Mouse (Mus musculus) intestine, embryonic 15.5 days (tissue): ENCODE results near the gene Gabbr2. TPM values are rescaled to one million over a fixed set of nuclear protein-coding genes. Genes with fewer than 3 reads are reported as not detected.

Experiments
- ATAC-seq: fragments of 200-750 bp; cut with Nextera tagmentation; 2 replicates; pipeline ENCODE4 v1.8.0; 2017; ENCODE audit warnings: moderate TSS enrichment, moderate library complexity
- H3K27ac ChIP-seq: fragments of 300-500 bp; sonication (generic); 2 replicates; pipeline ENCODE4 v1.5.1; 2015; ENCODE audit warnings: mild to moderate bottlenecking, inconsistent platforms
- H3K27me3 ChIP-seq: fragments of 300-500 bp; sonication (generic); replicated peaks from 2 replicates; pipeline ENCODE4 v1.6.1; 2015; ENCODE audit warnings: inconsistent platforms
- H3K36me3 ChIP-seq: fragments of 300-500 bp; sonication (generic); 2 replicates; pipeline ENCODE4 v1.6.1; 2015; ENCODE audit warnings: inconsistent platforms
- H3K4me1 ChIP-seq: fragments of 300-500 bp; sonication (generic); replicated peaks from 2 replicates; pipeline ENCODE4 v1.6.1; 2015; ENCODE audit warnings: inconsistent platforms
- H3K4me2 ChIP-seq: fragments of 300-500 bp; sonication (generic); replicated peaks from 2 replicates; pipeline ENCODE4 v1.6.1; 2015; ENCODE audit warnings: mild to moderate bottlenecking, inconsistent platforms
- H3K4me3 ChIP-seq: fragments of 300-500 bp; sonication (generic); replicated peaks from 2 replicates; pipeline ENCODE4 v1.5.1; 2015; ENCODE audit warnings: inconsistent platforms
- H3K9ac ChIP-seq: fragments of 300-500 bp; sonication (generic); 2 replicates; pipeline ENCODE4 v1.6.1; 2015; ENCODE audit warnings: inconsistent platforms
- H3K9me3 ChIP-seq: fragments of 300-500 bp; sonication (generic); 2 replicates; pipeline ENCODE4 v1.6.1; 2016; ENCODE audit warnings: inconsistent platforms
- WGBS: fragments of 180-500 bp; shearing (Covaris S2); methylation state at CpG from one replicate; pipeline ENCODE4 v1.1.7; 2015; 5-methylcytosine and 5-hydroxymethylcytosine counted together
- polyA plus RNA-seq: library from polyadenylated mRNA; unstranded; fragments of >200 nt; fragmentation: Nextera tagmentation; extraction: Ambion mirVana; gene quantifications from 2 replicates; pipeline ENCODE4 v1.2.1, GENCODE M21; 2015

Gene Gabbr2
- polyA plus RNA-seq, 1 experiment from 2014 or later: 0.15 TPM

GRCm38 (mm10) chr4:46759838-46760237 lies 231.8 kb downstream of the Gabbr2 start:
- H3K4me3 ChIP-seq: no peak overlapping the region
- H3K27ac ChIP-seq: no peak overlapping the region
- peaks cover 4% of the 10 kb centered on the region for H3K4me1 ChIP-seq
- 82% methylated on average over 1 of the region's 1 CpGs for WGBS
- H3K27me3 ChIP-seq: no peaks in the 10 kb centered on the region
- no peaks in the 10 kb centered on the region for H3K9me3 ChIP-seq
- no peak overlapping the region for H3K9ac ChIP-seq
- no peak for ATAC-seq
- H3K36me3 ChIP-seq: no peaks in the 10 kb centered on the region
- H3K4me2 ChIP-seq: no peak overlapping the region

- no peaks in the 10 kb centered on the region for H3K9me3 ChIP-seq
- H3K4me3 ChIP-seq: no peak overlapping the region
- H3K4me2 ChIP-seq: no peak overlapping the region
- no peak overlapping the region for H3K9ac ChIP-seq
- no peak for ATAC-seq
- 67% methylated on average over 7 of the region's 7 CpGs for WGBS
- H3K36me3 ChIP-seq: no peaks in the 10 kb centered on the region
- no peaks in the 10 kb centered on the region for H3K27me3 ChIP-seq
- H3K27ac ChIP-seq: no peak overlapping the region
- H3K4me1 ChIP-seq: peaks cover 4% of the 10 kb centered on the region
These were observed 233.2 kb downstream of the Gabbr2 start for GRCm38 (mm10) chr4:46758340-46759041.

DNA sequence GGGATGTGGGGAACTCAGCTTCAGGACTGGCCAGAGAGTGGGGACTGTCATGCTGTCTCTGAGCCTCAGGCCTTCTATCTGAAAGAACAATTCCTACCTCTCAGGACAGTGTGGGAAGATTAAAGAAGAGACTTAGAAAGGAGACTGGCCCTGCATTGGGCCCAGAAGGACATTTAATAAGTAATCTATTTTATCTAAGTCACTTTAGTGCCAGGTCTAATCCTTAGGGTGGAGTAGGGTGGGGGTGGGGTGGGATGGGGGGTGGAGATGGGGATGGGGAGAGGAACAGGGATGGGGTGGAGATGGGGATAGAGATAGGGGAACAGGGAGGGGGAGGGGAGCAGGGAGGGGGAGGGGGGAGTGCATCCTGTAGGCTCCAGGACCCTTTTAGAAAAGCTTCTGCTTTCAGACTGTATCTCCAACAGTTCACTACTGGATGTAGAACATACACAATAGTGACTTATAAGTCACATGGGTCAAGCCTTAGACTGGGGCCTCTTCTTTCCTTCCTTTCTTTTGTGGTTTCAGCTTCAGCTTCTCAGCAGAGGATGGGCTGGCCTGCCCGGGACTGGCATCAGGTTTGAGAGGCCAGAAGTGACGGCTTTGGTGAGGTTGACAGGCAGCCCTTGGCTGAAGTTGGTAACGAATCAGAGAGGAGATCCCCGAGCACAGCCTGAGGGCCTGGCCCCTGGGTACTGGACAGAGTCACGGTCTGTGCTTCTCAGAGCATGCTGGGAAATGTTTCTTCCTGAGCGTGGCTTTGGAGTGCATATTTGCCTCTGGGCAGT lies 237.1 kb downstream of the Gabbr2 start:
- Histone ChIP-seq H3K4me3 (no peak overlapping the region), H3K9ac (no peak overlapping the region), H3K9me3 (no peaks in the 10 kb centered on the region), H3K4me1 (peaks cover 4% of the 10 kb centered on the region), H3K36me3 (no peaks in the 10 kb centered on the region), H3K4me2 (no peak overlapping the region), H3K27me3 (no peaks in the 10 kb centered on the region), H3K27ac (peak overlapping the region; percentile 40; the same call in 1 of the 2 replicates)
- ATAC-seq: peak; percentile 85
- 28% methylated on average over 6 of the region's 6 CpGs for whole genome bisulfite sequencing

GRCm38 (mm10) chr4:46752306-46752705 lies 239.4 kb downstream of the Gabbr2 start:
- no peak overlapping the region for H3K4me2 ChIP-seq
- no peaks in the 10 kb centered on the region for H3K36me3 ChIP-seq
- no peak for ATAC-seq
- no peaks in the 10 kb centered on the region for H3K27me3 ChIP-seq
- no peak overlapping the region for H3K4me3 ChIP-seq
- peaks cover 4% of the 10 kb centered on the region for H3K4me1 ChIP-seq
- 71% methylated on average over 4 of the region's 4 CpGs for WGBS
- no peak overlapping the region for H3K27ac ChIP-seq
- H3K9ac ChIP-seq: no peak overlapping the region
- H3K9me3 ChIP-seq: no peaks in the 10 kb centered on the region

GRCm38 (mm10) chr4:46749015-46749414 lies 242.7 kb downstream of the Gabbr2 start:
- 76% methylated on average over 8 of the region's 8 CpGs for WGBS
- H3K9ac ChIP-seq: no peak overlapping the region
- H3K27me3 ChIP-seq: no peaks in the 10 kb centered on the region
- no peaks in the 10 kb centered on the region for H3K9me3 ChIP-seq
- no peak overlapping the region for H3K4me2 ChIP-seq
- H3K27ac ChIP-seq: no peak overlapping the region
- no peaks in the 10 kb centered on the region for H3K4me1 ChIP-seq
- ATAC-seq: no peak
- H3K36me3 ChIP-seq: no peaks in the 10 kb centered on the region
- H3K4me3 ChIP-seq: no peak overlapping the region

DNA sequence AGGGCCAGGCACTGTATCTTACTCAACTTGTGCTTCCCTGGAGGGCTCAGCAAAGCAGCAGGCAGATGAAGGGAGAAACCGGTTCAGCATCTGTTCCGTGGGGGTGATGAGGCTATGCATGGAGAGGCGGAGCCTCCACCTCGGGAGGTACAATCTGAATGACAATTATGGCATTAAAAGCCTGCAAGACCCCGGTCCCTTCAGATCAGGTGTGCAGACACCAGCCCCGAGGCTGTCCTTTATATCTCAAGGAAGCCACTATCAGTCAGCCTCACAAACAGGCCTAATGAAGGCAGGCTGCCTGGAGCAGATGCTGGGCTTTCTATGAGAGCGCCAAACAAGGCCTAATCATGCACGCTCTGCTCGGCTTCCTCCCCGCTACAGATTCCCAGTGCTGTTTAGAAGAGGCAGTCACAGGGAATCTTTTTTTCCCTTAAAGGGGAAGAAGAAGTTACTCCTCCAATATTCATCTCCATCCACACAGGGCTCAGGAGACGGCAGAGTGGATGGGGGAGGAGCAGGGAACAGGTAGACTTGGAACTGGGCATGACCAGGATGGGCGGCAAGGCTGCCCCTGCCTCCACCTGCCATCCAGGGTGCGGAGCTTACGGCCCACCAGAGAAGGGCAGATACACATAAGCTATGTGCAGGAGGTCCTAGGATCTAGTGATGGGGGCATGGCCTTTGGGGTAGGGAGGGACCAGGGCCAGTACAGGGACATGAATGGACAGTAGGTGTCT lies 244.5 kb downstream of the Gabbr2 start:
- Histone ChIP-seq H3K36me3 (no peaks in the 10 kb centered on the region), H3K27me3 (no peaks in the 10 kb centered on the region), H3K9me3 (no peaks in the 10 kb centered on the region), H3K4me3 (no peak overlapping the region), H3K9ac (no peak overlapping the region), H3K4me2 (no peak overlapping the region), H3K4me1 (no peaks in the 10 kb centered on the region), H3K27ac (no peak overlapping the region)
- WGBS: 39% methylated on average over 14 of the region's 14 CpGs
- no peak for ATAC-seq

DNA sequence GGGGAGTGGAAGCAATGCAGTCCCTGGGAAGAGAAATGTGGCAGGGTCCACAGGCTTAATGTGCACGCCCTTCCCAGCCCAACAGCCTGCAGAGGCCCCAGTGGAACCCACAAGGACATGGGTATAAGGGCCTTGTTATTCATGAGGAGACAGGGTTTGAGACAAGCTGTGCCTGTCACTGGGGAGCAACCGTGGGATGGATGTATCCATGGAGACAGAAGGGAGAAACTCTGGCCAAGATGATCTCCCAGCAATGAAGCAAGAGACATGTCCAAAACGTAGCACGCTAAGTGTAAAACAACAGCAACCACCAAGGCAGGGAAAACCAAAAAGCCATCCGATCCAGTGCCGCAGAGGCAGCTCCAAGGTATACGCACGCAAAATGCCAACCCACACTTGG lies 246.1 kb downstream of the Gabbr2 start:
- H3K4me2 ChIP-seq: no peak overlapping the region
- no peak overlapping the region for H3K4me3 ChIP-seq
- no peak overlapping the region for H3K9ac ChIP-seq
- no peaks in the 10 kb centered on the region for H3K27me3 ChIP-seq
- WGBS: 91% methylated on average over 8 of the region's 8 CpGs
- no peak for ATAC-seq
- no peaks in the 10 kb centered on the region for H3K9me3 ChIP-seq
- H3K36me3 ChIP-seq: no peaks in the 10 kb centered on the region
- no peak overlapping the region for H3K27ac ChIP-seq
- no peaks in the 10 kb centered on the region for H3K4me1 ChIP-seq

DNA sequence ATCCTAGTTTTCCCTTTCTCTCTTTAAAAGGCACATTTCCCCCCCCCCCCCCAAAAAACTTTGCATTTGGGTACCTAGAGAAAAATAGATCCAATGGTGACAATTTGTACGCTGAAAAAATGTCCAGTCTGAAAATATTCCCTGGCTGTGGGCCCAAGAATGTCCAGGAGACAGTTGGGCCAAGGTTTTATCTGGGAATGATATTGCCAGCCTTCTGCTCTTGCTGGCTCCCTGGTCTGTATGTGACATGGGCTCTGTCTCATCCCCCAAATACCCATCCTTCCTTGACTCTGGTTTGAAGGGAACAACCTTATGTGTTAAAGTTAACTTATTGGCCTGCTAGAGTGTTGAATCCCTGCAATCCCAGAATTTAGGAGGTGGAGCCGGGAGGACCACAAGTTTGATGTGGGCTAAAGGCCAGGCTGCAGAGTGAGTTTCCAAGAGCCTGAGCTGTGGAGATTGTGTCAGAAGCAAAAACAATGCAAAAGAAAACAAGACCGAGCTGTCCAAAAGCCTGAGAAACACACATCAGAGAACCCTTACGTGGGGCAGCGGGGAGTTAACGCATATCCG lies 247.0 kb downstream of the Gabbr2 start:
- Histone ChIP-seq H3K9me3 (no peaks in the 10 kb centered on the region), H3K4me2 (no peak overlapping the region), H3K4me3 (no peak overlapping the region), H3K27me3 (no peaks in the 10 kb centered on the region), H3K27ac (no peak overlapping the region), H3K4me1 (no peaks in the 10 kb centered on the region), H3K36me3 (no peaks in the 10 kb centered on the region), H3K9ac (no peak overlapping the region)
- 81% methylated on average over 7 of the region's 7 CpGs for WGBS
- no peak for ATAC-seq

DNA sequence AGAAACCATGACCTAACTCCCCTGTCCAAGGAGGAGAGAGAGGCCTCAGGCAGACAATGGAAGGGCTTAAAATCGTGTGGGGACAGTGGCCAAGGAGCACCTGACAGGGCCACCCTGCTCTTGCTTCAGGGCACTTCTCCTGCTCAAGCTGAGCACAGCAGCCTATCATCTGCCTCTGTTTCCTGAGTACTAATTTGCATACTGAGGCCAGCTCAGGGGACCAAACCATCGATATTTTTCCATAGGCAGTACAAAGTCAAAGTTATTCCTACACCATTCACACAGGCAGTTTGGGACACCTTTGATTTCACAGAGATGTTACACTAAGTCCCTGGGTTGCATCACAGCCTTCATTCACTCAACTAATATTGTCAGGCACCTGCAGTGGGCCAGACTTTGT lies 249.1 kb downstream of the Gabbr2 start:
- no peaks in the 10 kb centered on the region for H3K36me3 ChIP-seq
- no peak overlapping the region for H3K4me3 ChIP-seq
- H3K27me3 ChIP-seq: no peaks in the 10 kb centered on the region
- H3K4me1 ChIP-seq: no peaks in the 10 kb centered on the region
- no peak overlapping the region for H3K4me2 ChIP-seq
- no peak for ATAC-seq
- 30% methylated on average over 2 of the region's 2 CpGs for WGBS
- no peak overlapping the region for H3K27ac ChIP-seq
- H3K9ac ChIP-seq: no peak overlapping the region
- no peaks in the 10 kb centered on the region for H3K9me3 ChIP-seq

DNA sequence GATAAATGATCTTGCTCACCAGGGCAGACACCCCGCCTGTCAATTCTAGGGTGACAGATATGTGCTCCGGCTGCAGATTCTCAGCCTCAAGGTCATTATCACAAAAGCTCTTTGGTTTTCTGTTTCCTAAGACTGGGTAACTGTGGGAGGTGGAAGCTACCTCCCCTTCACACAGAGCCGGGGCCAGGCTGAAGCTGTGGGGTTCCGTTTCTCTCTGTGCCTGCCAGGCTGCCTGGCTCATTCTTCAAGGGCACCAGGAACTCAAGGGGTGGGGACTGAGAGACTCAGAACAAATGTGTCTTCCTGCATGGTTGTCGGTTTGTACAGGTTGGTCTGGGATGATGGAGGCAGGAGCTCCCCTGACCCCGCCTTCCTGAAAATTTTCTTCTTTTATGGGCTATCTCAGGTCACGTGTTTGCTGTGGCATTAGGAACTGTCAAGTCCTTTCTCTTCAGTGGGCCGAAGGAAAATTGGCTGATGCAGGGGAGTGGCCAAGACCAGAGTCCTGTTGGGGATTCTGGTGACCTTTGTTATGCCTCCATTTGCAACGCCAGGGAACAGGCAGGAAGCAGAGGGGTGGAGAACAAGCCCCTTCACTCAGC lies 254.7 kb downstream of the Gabbr2 start:
- Histone ChIP-seq H3K36me3 (no peaks in the 10 kb centered on the region), H3K9me3 (no peaks in the 10 kb centered on the region), H3K27ac (no peak overlapping the region), H3K4me1 (no peaks in the 10 kb centered on the region), H3K9ac (no peak overlapping the region), H3K4me2 (no peak overlapping the region), H3K27me3 (no peaks in the 10 kb centered on the region), H3K4me3 (no peak overlapping the region)
- ATAC-seq: no peak
- WGBS: 39% methylated on average over 9 of the region's 9 CpGs

DNA sequence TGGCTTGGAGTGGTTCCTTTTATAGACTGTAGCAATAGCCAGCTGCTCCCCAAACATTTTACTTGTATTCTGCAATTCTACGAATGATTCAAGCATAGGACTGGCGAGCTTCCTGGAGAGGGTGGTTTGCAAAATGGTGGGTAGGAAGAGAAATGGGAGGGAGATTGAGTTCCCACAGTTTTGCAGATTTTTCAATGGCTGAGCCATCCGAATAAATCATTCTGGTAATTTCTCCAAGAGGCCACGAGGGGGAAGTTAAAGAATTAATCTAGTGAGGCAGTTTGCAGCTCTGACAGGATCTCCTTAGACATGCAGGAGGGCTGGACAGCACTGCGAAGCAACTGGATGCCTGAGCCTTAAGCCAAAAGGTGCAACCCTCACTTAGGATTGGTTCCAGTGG lies 256.8 kb downstream of the Gabbr2 start:
- H3K4me1 ChIP-seq: no peaks in the 10 kb centered on the region
- H3K9ac ChIP-seq: no peak overlapping the region
- H3K36me3 ChIP-seq: no peaks in the 10 kb centered on the region
- H3K4me3 ChIP-seq: no peak overlapping the region
- 46% methylated on average over 5 of the region's 5 CpGs for WGBS
- ATAC-seq: no peak
- no peak overlapping the region for H3K4me2 ChIP-seq
- no peaks in the 10 kb centered on the region for H3K27me3 ChIP-seq
- H3K9me3 ChIP-seq: no peaks in the 10 kb centered on the region
- H3K27ac ChIP-seq: no peak overlapping the region

- Histone ChIP-seq H3K9ac (no peak overlapping the region), H3K9me3 (no peaks in the 10 kb centered on the region), H3K4me3 (no peak overlapping the region), H3K4me1 (no peaks in the 10 kb centered on the region), H3K36me3 (no peaks in the 10 kb centered on the region), H3K4me2 (no peak overlapping the region), H3K27me3 (peaks cover 2% of the 10 kb centered on the region; the same call in 1 of the 2 replicates), H3K27ac (no peak overlapping the region)
- 25% methylated on average over 8 of the region's 8 CpGs for WGBS
- ATAC-seq: no peak
These were observed 260.1 kb downstream of the Gabbr2 start for GRCm38 (mm10) chr4:46731590-46731989.
